Mouse (Mus musculus) olfactory bulb, adult 2 months (tissue): ENCODE measurements around the gene Phlda1.

Source experiments
- CTCF ChIP-seq: fragments of 200-500 bp; IDR thresholded peaks from 2 replicates; pipeline ENCODE4 v1.5.1; 2012; ENCODE audit warnings: low read depth, mild to moderate bottlenecking, low read length, moderate library complexity; ENCODE audit not compliant: insufficient read depth
- POLR2A ChIP-seq: fragments of 200-500 bp; IDR thresholded peaks from 2 replicates; pipeline ENCODE4 v1.6.1; 2012; ENCODE audit warnings: mild to moderate bottlenecking, low read depth, low read length, moderate library complexity; ENCODE audit not compliant: insufficient read depth

DNA sequence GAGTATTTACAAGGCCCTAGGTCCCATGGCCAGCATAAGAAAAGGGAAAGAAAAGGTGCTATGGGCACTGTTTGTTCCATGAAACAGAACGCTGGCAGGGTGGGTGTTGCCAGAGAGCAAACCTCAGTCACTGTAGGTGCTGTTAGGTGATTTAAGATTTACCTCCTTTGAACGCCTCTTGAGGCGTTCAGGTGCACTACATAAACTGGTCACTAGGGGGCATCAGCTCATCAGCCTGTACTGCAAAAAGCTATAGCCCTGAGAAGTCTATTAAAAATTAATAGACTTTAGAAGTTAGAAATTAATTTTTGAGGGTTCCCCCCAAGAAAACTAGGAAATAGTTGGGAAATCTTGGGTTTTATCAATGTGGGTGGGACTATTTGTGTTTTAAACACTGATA, 3.0 kb upstream of the Phlda1 start:
- TF ChIP-seq CTCF (no peak), POLR2A (no peak)
